Mouse (Mus musculus) embryonic facial prominence, embryonic 15.5 days (tissue): ENCODE measurements around the gene Elfn1. TPM values are rescaled to one million over a fixed set of nuclear protein-coding genes. Genes with fewer than 3 reads are reported as not detected.

Experiments used
- ATAC-seq: fragments of 200-750 bp; cut with Nextera tagmentation; 2 replicates; pipeline ENCODE4 v1.8.0; 2017; ENCODE audit warnings: low read depth, moderate TSS enrichment; ENCODE audit not compliant: insufficient number of reproducible peaks, low FRiP score, low TSS enrichment
- H3K27ac ChIP-seq: fragments of 300-500 bp; sonication (generic); replicated peaks from 2 replicates; pipeline ENCODE4 v1.5.1; 2015; ENCODE audit warnings: mild to moderate bottlenecking, inconsistent platforms
- H3K27me3 ChIP-seq: fragments of 300-500 bp; sonication (generic); 2 replicates; pipeline ENCODE4 v1.6.1; 2015; ENCODE audit warnings: inconsistent platforms
- H3K36me3 ChIP-seq: fragments of 300-500 bp; sonication (generic); 2 replicates; pipeline ENCODE4 v1.6.1; 2015; ENCODE audit warnings: mild to moderate bottlenecking, inconsistent platforms
- H3K4me1 ChIP-seq: fragments of 300-500 bp; sonication (generic); 2 replicates; pipeline ENCODE4 v1.6.1; 2015; ENCODE audit warnings: inconsistent platforms
- H3K4me2 ChIP-seq: fragments of 300-500 bp; sonication (generic); replicated peaks from 2 replicates; pipeline ENCODE4 v1.6.1; 2015; ENCODE audit warnings: mild to moderate bottlenecking, inconsistent platforms
- H3K4me3 ChIP-seq: fragments of 300-500 bp; sonication (generic); replicated peaks from 2 replicates; pipeline ENCODE4 v1.5.1; 2015; ENCODE audit warnings: mild to moderate bottlenecking, inconsistent platforms
- H3K9ac ChIP-seq: fragments of 300-500 bp; sonication (generic); 2 replicates; pipeline ENCODE4 v1.6.1; 2015; ENCODE audit warnings: inconsistent platforms
- H3K9me3 ChIP-seq: fragments of 300-500 bp; sonication (generic); replicated peaks from 2 replicates; pipeline ENCODE4 v1.6.1; 2016; ENCODE audit warnings: inconsistent platforms
- WGBS: fragments of 180-500 bp; shearing (Covaris S2); methylation state at CpG from one replicate; pipeline ENCODE4 v1.1.7; 2015; 5-methylcytosine and 5-hydroxymethylcytosine counted together
- polyA plus RNA-seq: library from polyadenylated mRNA; unstranded; fragments of >200 nt; fragmentation: Nextera tagmentation; extraction: Ambion mirVana; gene quantifications from 2 replicates; pipeline ENCODE4 v1.2.1, GENCODE M21; 2015

Elfn1 gene
- polyA plus RNA-seq, 1 experiment from 2014 or later, result 2.0 TPM

DNA sequence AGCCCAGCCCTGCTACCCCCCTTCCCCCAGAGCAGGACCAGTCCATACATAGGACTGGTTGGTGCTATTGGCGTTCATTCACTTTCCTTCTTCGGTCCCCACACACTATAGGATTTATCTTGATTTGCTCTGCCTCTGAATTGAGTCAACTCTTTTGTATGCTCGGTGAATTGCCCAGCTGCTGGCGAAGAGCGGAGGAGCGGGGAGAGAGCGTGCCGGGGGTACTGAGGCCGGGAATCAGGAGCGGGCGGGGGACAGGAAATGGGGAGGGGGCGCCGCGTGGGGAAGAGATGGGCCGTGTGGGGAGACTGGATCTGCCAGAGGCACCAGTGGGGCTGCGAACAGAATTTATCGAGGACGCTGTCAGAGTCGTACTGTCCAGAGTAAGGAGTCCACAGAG, 3.8 kb downstream of the Elfn1 start:
- no peaks in the 10 kb centered on the region for H3K36me3 ChIP-seq
- peaks cover 62% of the 10 kb centered on the region for H3K4me1 ChIP-seq
- no peak overlapping the region for H3K27ac ChIP-seq
- peak overlapping the region; percentile 89 for H3K4me2 ChIP-seq
- H3K9me3 ChIP-seq, result no peaks in the 10 kb centered on the region
- H3K27me3 ChIP-seq, result peaks cover 93% of the 10 kb centered on the region
- 6% methylated on average over 19 of the region's 19 CpGs for WGBS
- no peak for ATAC-seq
- no peak overlapping the region for H3K9ac ChIP-seq
- peak overlapping the region; percentile 49 for H3K4me3 ChIP-seq

DNA sequence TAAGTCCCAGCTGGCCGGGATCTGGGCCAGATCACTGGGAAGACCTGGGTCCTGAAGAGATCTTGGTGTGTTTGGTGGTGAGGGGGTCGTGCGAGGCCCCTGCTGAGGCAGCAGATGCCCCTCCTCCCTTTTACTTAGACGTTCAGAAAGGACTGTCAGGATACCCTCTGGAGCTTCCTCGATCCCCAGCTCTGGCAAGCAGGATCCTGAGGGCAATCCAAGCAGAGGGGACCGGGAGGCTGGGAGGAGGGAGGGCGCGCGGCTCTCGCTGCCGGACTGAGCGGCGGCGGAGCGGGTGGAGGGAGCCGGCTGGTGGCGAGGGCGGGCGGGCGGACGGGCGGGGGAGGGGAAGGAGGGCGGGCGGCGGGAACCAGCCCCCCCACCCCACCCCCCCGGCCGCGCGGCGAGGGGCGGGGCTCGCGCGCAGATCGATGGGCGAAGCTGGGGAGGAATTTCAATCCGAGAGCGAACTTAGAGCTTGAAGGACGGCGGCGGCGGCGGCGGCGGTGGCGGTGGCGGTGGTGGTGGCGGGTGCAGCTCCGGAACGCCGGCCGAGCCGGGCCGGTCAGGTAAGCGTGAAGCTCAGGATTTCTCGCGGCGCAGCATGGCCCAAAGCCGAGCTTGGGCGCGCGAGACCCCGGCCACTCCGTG, 4.5 kb downstream of the Elfn1 start:
- Histone ChIP-seq H3K27me3 (peaks cover 85% of the 10 kb centered on the region), H3K4me2 (peak overlapping the region; percentile 89), H3K27ac (no peak overlapping the region), H3K36me3 (no peaks in the 10 kb centered on the region), H3K4me1 (peaks cover 55% of the 10 kb centered on the region), H3K9me3 (no peaks in the 10 kb centered on the region), H3K9ac (peak overlapping the region; percentile 46; the same call in 1 of the 2 replicates), H3K4me3 (peak overlapping the region; percentile 49)
- peak; percentile 20; the same call in 1 of the 2 replicates for ATAC-seq
- WGBS, result 0% methylated on average over 32 of the region's 64 CpGs

DNA sequence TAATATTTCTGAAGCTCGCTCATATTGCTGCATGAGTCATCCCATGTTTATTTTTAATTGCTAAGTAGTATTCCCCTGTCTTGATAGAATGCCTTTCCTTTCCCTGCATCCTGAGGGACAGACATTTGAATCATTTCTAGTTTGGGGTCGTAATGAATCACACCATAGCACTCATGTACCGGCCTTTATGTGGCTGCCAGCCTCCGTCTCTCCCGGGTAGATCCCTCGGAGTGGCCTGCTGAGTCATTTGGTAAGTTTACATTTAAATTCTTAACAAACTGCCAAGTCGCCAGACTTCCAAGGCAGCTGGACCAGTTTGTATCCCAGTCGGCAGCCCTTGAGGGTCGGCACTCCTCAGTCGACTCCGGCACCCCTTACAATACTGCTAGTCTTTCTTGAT, 13.9 kb downstream of the Elfn1 start:
- 65% methylated on average over 11 of the region's 11 CpGs for whole genome bisulfite sequencing

DNA sequence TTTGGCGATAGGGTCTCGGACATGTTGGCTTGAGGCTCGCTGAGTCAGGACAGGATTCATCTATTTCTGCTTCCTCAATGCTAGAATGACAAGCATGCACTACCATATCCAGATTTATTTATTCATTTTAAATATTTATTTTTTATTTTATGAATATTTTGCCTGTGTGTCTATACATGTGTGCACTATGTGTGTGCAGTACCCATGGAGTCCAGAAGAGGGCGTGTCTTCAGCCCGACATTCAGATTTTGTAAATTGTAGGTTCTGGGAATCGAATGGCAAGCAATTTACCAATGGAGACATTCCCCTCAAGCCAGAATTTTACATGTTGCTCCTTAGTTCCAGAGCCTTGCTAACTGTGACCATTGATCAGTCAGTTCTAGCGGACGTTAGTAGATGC, 16.1 kb downstream of the Elfn1 start:
- no peaks in the 10 kb centered on the region for H3K36me3 ChIP-seq
- no peak overlapping the region for H3K27ac ChIP-seq
- H3K4me2 ChIP-seq, result no peak overlapping the region
- 0 out of 2 replicates have a peak, but pooled peaks cover 7% of the 10 kb centered on the region for H3K27me3 ChIP-seq
- no peaks in the 10 kb centered on the region for H3K9me3 ChIP-seq
- H3K4me1 ChIP-seq, result no peaks in the 10 kb centered on the region
- no peak for ATAC-seq
- 90% methylated on average over 8 of the region's 8 CpGs for WGBS
- no peak overlapping the region for H3K9ac ChIP-seq
- no peak overlapping the region for H3K4me3 ChIP-seq

More for the DNA sequence above, 13.9 kb downstream of the Elfn1 start:
- no peak for ATAC-seq
- Histone ChIP-seq H3K9me3 (no peaks in the 10 kb centered on the region), H3K27ac (no peak overlapping the region), H3K4me2 (no peak overlapping the region), H3K36me3 (no peaks in the 10 kb centered on the region), H3K9ac (no peak overlapping the region), H3K4me3 (no peak overlapping the region), H3K27me3 (no peaks in the 10 kb centered on the region), H3K4me1 (no peaks in the 10 kb centered on the region)

DNA sequence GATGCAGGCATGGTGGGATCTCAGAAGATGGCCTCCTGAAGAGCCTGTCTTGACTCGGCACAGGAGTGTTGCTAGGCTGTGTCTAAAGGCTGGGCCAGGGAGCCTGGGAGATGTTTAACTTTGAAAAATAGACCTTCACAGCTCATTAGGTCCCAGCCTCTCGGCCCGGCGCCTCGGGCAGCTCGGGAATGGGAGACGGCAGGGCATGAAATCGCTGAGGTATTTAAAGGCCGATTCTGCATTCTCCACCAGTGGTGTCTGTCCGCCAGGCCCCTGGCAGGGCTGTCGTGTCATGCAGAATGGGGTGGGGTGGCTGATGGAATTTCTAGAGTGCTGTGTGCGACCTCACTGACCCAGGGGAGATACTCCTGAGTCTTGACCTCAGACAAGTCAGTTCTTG, 22.4 kb downstream of the Elfn1 start:
- 47% methylated on average over 12 of the region's 12 CpGs for WGBS
- ATAC-seq, result no peak
- Histone ChIP-seq H3K4me3 (no peak overlapping the region), H3K4me2 (no peak overlapping the region), H3K9me3 (no peaks in the 10 kb centered on the region), H3K27ac (no peak overlapping the region), H3K4me1 (peaks cover 26% of the 10 kb centered on the region), H3K9ac (no peak overlapping the region), H3K36me3 (no peaks in the 10 kb centered on the region), H3K27me3 (peaks cover 7% of the 10 kb centered on the region; the same call in 1 of the 2 replicates)

DNA sequence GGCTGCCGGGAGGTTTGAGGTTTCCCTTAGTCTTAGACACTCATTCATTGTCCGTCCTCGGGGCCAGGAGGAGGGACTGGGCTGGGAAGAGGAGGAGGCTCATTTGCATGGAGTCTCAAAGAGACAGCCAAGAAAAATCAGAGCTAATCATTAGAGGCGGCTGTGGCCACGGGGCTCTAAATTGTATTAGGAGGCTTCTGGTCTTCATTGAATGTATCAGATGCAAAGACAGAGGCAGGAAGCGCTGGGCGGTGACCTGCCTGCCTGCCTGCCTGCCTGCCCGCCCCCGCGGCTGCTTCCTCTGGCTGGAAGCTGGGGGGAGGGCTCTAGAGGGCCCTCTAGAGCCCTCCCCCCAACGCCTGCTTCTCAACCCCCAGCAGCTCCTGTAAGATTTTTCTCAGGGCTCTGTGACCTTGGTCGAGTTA, 23.2 kb downstream of the Elfn1 start:
- H3K36me3 ChIP-seq, result no peaks in the 10 kb centered on the region
- 7% methylated on average over 12 of the region's 12 CpGs for WGBS
- no peak overlapping the region for H3K4me3 ChIP-seq
- no peak overlapping the region for H3K9ac ChIP-seq
- peaks cover 7% of the 10 kb centered on the region; the same call in 1 of the 2 replicates for H3K27me3 ChIP-seq
- H3K9me3 ChIP-seq, result no peaks in the 10 kb centered on the region
- ATAC-seq, result no peak
- peaks cover 26% of the 10 kb centered on the region for H3K4me1 ChIP-seq
- H3K27ac ChIP-seq, result no peak overlapping the region
- H3K4me2 ChIP-seq, result peak overlapping the region; percentile 34

DNA sequence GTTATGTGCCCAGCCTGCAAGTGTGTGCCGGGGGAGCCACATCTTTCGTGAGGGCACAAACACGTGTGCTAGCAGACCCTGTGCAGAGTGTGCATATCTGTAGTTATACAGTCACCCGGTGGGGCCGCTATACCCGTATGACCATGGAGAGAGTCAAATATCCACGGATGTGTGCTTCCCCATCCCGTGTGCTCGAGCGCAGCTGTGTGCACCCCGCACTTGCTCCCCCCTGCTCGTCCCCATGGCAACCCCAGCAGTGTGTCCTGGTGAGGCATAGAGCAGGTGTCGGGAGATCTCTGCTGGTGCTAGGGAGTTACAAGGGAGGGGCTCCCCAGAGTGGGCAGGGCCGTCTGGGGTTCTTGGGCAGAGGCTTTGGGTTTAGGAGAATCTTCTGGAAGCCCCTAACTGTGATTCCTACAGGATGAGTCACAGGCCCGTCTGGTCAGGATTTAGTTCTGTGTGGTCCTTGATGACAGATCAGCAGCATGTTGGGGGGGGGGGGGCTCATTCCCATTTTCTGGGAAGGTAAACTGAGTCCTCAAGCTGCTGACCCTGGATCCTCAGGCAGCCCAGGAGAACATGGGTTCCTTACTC, 24.3 kb downstream of the Elfn1 start:
- ATAC-seq, result peak; percentile 61
- H3K4me1 ChIP-seq, result peaks cover 32% of the 10 kb centered on the region
- H3K9ac ChIP-seq, result no peak overlapping the region
- H3K27ac ChIP-seq, result no peak overlapping the region
- no peaks in the 10 kb centered on the region for H3K9me3 ChIP-seq
- WGBS, result 30% methylated on average over 15 of the region's 15 CpGs
- H3K27me3 ChIP-seq, result peaks cover 5% of the 10 kb centered on the region; the same call in 1 of the 2 replicates
- no peak overlapping the region for H3K4me3 ChIP-seq
- H3K4me2 ChIP-seq, result no peak overlapping the region
- H3K36me3 ChIP-seq, result no peaks in the 10 kb centered on the region

DNA sequence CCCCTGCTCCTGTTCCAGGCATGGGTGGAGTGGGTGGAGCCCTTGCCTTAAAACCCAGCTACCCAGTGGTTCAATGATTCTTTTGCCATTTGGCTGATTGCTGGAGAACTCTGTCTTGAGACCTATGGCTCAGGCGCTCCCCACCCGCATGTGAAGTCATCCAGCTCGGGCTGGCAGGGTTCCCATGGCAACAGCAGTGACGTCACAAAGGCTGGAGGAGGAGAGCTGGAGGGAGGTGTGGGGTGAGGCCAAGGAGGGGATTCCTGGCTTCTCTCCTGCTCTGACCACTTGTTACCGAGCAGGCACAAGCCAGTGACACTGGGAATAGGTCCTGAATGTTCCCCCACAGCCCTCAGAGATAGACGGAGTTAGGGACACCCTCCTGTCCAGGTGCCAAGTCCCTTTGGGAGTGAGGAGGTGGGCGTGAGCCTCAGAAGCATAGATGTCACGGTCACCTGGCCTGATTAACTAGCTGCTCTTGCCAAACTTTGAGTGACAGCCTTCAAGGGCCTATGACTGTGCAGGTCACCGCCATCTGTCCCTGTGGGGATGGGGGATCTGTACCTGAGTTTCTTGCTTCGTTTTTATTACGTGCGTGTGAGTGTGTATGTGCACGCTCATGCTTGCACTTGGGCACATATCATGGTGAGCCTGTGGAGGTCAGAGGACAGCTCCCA, 25.0 kb downstream of the Elfn1 start:
- WGBS, result 38% methylated on average over 13 of the region's 13 CpGs
- Histone ChIP-seq H3K27ac (no peak overlapping the region), H3K9ac (no peak overlapping the region), H3K36me3 (no peaks in the 10 kb centered on the region), H3K4me2 (0 out of 2 replicates have a peak overlapping the region, but pooled peaks have one; percentile 2), H3K4me3 (no peak overlapping the region), H3K9me3 (no peaks in the 10 kb centered on the region), H3K27me3 (no peaks in the 10 kb centered on the region; the same call in 1 of the 2 replicates), H3K4me1 (peaks cover 32% of the 10 kb centered on the region)
- peak; percentile 27; the same call in 1 of the 2 replicates for ATAC-seq

DNA sequence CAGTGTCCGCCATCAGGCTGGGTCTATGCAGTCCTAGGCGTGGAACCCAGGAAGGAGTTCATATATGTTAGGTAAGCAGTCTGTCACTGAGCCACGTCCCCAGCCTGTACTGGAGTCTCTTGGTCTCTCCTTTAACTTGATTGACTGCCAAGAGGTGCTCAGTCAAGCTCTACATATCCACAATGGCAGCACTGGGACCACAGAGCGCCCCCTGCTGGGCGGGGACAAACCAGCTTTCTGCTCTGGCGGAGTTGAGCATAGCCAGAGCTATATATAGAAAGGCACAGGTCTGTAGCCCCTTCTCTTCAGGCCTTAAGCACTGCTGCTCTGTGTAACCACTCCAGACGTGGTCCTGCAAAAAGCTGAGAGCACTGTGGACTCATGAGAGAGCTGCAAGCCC, 25.7 kb downstream of the Elfn1 start:
- Histone ChIP-seq H3K27me3 (no peaks in the 10 kb centered on the region; the same call in 1 of the 2 replicates), H3K9me3 (no peaks in the 10 kb centered on the region), H3K36me3 (no peaks in the 10 kb centered on the region), H3K27ac (no peak overlapping the region), H3K4me3 (no peak overlapping the region), H3K4me1 (peaks cover 32% of the 10 kb centered on the region), H3K4me2 (no peak overlapping the region), H3K9ac (no peak overlapping the region)
- 46% methylated on average over 7 of the region's 7 CpGs for WGBS
- ATAC-seq, result no peak

DNA sequence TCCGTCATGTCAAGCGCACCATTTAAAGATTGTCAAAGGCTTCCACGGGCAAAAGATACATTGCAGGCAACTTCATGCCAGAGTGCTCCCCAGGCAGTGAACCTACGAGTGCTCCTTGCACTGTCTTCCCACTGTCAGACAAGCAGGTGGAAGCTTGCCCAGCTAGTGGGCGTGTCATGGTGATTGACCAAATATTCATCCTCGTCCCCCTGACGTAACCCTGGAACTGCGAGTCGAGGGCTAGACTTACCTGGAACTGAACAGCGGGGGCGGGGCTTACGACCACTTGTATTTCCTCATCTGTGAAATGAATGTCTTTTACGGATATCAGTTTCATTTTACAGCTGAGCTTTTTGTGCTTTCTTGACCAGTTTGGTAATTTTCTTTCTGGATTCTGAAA, 28.7 kb downstream of the Elfn1 start:
- Histone ChIP-seq H3K4me2 (no peak overlapping the region), H3K27ac (no peak overlapping the region), H3K9ac (no peak overlapping the region), H3K27me3 (no peaks in the 10 kb centered on the region), H3K4me3 (no peak overlapping the region), H3K36me3 (no peaks in the 10 kb centered on the region), H3K4me1 (peaks cover 22% of the 10 kb centered on the region), H3K9me3 (0 out of 2 replicates have a peak, but pooled peaks cover 5% of the 10 kb centered on the region)
- no peak for ATAC-seq
- 69% methylated on average over 13 of the region's 13 CpGs for WGBS

DNA sequence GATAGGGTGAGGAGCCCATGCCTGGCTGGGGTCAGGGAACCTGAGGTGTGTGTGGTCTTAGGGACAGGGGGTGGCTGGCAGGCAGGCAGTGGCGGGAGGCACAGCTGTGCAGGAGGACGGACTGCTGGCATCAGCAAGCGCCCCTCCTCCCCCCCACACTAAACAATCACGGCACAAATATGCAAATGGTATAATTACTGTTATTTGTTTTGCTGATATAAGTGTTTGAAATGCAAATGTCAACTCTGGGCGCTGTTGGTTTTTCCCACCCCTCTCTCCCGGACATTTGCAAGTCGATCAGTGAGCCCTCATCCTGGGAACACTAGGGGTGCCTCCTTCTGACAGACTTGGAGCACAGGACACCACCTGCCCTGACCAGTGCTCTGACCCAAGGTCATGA, 37.0 kb downstream of the Elfn1 start:
- ATAC-seq, result no peak
- no peak overlapping the region for H3K4me2 ChIP-seq
- H3K9ac ChIP-seq, result no peak overlapping the region
- H3K36me3 ChIP-seq, result no peaks in the 10 kb centered on the region
- no peak overlapping the region for H3K4me3 ChIP-seq
- H3K4me1 ChIP-seq, result peaks cover 10% of the 10 kb centered on the region
- H3K9me3 ChIP-seq, result 0 out of 2 replicates have a peak, but pooled peaks cover 5% of the 10 kb centered on the region
- H3K27me3 ChIP-seq, result no peaks in the 10 kb centered on the region
- H3K27ac ChIP-seq, result no peak overlapping the region
- 47% methylated on average over 7 of the region's 7 CpGs for WGBS
